Mouse (Mus musculus) spleen, postnatal 14 days (tissue): ENCODE results near the gene Fbxo27.

Experiments
- DNase-seq, 2 experiments: peaks; one replicate each; pipeline ENCODE4 v3.0.0; 2021 to 2022; ENCODE audit warnings: low spot score in 2 of 2

Fbxo27 gene

DNA sequence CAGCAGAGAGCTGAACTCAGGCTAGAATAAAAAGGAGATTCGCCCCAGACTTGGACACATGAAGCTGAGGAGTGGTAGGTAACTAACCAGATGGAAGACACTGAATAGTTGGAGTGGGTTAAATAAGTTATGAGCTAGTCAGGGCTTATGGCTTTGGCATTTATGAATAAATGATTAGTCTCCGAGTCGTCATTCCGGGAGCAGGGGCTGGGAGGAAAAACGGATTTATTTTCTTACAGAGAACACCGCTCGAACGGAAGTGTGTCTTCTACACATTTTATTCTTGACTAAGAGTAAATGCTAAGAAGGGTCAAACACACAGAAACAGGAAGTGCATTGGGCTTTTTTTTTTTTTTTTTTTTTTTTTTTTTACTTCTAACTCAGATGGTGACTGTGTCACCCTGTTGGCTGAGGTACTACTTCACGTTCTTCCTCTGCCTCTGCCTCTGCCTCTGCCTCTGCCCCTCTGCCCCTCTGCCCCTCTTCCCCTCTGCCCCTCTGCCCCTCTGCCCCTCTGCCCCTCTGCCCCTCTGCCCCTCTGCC is 10.0 kb downstream of the Fbxo27 start:
- no peak for DNase-seq

DNA sequence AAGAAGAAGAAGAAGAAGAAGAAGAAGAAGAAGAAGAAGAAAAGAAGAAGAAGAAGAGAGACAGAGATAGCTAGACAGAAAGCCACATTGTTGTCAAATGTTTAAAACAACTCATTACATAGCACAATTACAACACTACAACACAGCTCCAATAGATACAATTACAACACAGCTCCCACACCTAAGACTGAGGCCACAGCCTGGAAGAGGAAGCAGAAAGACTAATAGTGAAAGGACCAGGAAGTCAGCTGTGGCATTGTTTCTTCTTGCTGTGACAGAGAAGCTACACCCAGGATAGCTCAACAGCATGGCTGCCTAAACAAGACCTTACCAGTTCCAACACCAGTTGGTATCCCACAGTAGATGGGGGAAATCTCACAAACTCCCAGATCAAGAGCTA is 16.8 kb downstream of the Fbxo27 start:
- DNase-seq, result no peak

DNA sequence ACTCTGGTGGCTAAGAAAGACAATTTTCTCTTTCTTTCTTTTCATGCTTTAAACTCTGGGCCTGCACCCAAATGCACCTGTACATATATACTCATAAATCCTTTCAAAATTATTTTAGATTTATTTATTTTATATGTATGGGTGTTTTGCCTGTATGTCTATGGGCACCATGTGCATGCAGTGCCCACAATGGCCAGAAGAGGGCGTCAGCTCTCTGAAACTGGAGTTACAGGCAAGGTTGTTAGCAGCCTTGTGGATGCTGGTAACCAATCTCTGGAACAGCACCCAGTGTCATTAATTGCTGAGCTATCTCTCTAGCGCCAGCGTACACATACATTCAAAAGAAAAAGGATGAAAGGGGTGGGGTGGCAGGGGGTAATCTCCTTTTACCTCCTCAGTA is 18.3 kb downstream of the Fbxo27 start:
- DNase-seq, result no peak

DNA sequence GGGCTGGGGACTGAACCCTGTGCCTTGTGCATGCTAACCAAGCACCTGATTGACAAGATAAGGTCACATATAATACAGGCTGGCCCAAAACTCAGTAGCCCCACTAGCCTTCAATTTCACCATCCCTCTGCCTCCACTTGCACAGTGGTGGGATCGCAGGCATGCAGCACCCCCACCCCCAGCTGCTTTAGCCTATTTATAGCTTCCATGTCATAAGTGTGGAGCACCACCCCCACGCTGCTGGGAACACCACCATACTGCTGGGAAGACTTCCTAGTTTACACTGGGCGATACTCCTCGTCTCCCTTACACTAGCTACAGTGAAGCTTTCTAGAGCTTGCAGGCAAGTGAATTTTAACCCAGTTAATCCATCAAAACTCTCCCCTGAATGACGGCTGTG is 22.0 kb downstream of the Fbxo27 start:
- DNase-seq, result no peak

DNA sequence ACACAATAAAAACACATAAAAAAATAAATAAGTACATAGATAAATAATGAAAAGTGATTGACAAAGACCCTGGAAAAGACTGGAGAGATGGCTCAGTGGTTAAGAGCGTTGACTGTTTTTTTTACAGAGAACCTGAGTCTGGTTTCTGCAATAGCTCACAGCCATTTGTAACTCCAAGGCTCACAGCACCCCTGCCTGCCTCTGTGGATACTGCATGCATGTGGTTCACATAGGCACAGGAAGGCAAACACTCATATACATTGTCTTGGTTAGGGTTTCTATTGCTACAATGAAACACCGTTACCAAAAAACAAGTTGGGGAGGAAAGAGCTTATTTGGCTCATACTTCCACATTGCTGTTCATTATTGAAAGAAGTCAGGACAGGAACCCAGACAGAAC is 22.9 kb downstream of the Fbxo27 start:
- no peak for DNase-seq

DNA sequence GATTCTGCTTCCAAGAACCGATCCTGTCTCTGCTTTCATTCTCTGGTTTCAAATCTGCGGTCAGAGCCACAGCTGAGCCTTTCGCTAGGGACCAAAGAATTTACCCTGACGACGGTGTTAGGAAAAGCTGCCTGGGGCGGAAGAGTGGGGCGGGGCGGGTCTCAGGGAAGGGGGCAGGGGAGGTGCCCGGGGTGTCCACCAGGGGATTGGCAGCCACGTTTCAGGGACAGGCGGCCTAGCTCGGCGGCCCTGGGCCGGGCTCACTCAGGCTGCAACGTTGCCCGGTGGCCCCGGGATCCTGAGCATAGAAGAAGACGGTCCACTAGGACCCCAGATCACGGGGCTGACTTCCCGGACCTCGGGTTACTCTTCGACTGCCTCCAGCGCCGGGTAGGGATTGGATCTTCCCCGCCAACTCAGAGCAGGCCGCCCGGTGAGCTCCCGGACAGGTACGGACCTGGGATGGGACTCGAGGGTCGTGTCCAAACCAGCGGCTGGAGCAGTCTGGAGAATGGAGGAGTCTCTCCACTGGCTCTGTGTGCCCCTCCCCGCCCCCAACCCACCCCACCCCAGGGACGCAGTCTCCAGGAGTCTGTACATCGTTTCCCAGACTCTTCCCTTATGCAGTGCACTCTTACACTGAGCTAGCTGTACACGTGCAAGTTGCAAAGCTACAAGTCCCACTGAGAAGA is 24.1 kb downstream of the Fbxo27 start, which contains the start of gene Fbxo17:
Gene Fbxo17 (plus strand): TSS at position 215 of the 692 bp plus-strand sequence.
- no peak for DNase-seq

DNA sequence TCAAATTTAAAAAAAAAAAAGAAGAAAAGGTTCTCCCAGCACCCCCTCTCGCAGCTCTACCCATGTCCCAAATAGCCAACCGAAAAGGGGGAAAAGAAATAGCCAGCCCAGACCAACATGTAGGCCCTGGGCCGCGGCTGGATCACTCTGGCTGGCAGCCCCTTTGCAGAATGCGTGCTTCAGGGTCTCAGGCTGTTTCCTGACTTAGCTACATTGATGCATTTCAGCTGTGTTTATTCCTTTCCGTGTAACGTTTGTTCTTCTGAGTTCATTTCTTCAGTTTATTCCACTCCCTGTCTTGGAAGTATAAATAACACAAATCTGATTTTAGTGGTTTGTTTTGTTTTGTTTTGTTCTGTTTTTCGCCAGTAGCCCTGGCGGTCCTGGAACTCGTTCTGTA is 25.1 kb downstream of the Fbxo27 start:
- no peak for DNase-seq

DNA sequence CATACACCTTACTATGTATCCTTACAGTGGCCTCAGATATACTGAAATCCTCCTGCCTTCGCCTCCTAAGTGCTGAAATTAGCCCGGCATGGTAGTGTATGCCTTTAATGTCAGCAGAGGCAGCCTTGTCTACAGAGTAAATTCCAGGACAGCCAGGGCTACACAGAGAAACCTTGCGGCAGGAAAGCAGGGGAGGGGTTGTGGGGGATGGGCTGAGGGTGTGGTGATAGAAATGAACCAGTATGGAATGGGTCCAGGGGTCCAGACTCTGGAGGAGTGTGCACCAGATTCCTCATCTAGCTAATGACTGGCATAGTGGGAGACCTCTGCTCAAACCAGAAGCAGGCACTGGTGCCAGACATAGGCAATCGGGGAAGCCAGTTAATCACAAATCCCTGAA is 26.5 kb downstream of the Fbxo27 start:
- DNase-seq, result no peak

DNA sequence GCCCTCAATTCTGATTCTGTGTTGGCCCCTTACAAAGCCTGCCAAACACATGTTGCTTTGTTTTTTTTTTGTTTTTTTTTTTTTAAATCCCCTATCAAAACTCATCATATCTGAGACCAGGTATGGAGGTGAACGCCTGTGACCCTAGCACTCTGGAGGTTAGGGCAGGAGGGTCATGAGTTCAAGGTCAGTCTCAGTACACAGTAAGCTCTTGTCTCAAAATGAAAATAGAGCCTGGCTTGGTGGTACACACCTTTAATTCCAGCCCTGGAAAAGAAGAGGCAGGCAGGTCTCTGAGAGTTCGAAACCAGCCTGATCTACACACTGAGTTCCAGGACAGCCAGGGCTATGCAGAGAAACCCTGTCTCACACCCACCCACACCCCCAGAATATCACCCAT is 27.0 kb downstream of the Fbxo27 start:
- DNase-seq, result no peak

DNA sequence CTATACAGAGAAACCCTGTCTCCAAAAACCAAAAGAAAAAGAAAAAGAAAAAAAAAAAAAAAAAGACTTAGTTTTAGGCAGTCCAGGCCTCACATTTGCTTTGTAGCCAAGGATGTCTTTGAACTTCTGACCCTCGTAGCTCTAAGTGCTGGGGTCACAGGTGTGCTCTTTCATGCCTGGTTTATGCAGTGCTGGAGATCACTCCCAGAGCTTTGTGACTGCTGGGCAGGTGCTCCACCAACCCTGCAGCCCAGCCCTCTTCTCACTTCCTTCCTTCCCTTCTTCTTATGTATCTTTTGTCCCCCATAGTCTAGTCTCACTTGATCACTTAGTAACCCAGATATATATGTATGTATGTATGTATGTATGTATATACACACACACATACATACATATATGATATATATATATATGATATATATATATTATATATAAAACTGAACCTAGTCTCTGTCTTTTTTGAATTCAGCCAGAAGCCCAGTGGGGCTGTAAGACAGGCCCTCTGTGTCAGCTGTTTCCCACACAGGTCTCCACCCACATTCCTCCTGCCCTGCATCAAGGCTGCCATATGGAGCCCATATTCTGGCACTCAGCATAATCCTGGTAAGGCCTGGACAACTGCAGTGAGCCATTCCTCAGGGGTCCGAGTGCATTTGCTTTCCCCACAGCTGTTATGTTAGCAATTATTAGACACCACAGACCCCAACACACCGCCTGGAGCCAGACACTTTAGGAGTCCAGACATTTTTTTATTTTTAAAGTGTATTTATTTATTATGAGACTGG is 28.3 kb downstream of the Fbxo27 start:
- no peak for DNase-seq

DNA sequence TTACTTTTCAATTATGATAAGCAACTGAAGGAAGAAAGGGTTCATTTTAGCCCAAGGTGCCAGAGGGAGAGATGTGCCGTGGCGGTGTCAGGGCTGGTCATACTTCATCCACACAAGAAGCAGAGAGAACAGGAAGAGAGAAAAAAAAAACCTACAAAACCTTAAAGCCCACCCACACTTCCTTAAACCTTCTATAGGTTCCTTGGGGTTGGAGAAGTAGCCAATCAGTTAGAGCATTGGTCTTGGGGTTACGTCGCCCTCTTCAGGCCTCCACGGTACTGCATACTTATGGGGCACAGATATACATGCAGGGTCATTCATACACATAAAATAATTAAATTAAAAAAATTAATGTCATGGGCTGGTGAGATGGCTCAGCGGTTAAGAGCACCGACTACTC is 29.4 kb downstream of the Fbxo27 start:
- DNase-seq, result no peak

DNA sequence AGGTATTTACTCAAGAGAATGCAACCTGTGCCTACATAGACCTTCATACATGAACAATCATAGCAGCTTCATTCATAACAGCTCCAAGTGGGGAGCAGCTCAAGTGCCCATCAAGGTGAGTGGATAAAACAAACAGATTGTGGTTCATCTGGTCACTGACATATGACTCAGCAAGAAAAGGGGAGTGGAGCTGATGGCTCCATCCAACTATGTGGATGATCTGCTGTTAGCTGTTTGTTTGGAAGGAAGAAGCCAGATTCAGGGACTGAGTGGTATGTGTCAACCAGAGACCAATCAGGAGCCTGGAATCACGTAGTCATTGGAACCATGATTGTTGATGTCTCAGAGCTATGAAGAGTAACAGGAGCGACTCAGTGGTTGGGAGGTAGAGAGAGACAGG is 32.0 kb downstream of the Fbxo27 start:
- DNase-seq, result no peak

DNA sequence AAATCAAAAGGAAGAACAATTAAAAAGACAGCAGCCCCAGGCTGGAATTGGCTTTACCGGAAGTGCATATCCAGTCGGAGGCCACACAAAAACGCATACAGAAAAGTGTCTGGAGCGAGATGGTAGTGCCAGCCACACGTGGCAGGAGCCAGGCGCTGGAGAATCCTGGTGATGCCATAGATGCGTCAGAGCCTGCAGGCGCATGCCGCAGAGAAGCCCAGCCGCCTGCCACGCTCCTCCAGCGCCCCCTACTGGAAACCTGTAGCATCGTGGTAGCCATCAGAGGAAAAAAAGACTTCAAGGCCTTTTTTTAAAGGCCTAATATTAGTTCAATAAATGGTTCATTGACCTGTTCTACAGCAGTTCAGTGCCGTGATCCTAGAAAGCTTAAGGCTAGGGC is 34.0 kb downstream of the Fbxo27 start:
- DNase-seq, result peak; percentile 39 to 65

DNA sequence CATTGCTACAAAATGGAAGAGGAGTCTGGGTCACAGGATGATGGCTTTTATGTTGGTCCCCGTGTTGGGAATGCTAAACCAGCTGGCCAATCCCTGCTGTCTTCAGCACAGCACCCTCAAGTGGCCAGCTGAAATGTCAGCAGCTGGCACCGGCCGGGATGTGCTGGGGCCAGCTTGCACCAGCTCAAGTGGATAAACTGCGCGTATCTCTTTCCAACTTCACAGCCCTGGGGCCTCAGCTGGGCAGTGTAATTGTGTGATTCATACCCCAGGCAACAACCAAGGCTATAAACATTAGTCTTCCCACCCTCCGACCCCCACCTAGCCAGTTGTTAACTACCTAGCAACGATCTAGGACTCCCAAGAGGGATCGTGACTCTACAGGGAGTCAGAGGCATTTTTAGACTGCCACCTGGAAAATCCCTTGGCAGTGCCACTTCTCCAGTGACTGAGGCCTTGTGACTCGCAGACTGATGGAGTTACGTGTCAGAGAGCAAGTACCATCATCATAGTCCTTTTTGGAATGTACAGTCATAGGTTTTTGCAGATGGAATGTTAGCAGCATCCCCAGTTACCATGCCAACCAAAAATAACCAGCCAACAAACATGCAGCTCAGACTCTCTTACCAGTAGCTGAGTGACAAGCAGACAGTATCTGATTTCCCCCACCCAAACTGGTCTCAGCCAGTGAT is 35.1 kb downstream of the Fbxo27 start:
- DNase-seq, result no peak

DNA sequence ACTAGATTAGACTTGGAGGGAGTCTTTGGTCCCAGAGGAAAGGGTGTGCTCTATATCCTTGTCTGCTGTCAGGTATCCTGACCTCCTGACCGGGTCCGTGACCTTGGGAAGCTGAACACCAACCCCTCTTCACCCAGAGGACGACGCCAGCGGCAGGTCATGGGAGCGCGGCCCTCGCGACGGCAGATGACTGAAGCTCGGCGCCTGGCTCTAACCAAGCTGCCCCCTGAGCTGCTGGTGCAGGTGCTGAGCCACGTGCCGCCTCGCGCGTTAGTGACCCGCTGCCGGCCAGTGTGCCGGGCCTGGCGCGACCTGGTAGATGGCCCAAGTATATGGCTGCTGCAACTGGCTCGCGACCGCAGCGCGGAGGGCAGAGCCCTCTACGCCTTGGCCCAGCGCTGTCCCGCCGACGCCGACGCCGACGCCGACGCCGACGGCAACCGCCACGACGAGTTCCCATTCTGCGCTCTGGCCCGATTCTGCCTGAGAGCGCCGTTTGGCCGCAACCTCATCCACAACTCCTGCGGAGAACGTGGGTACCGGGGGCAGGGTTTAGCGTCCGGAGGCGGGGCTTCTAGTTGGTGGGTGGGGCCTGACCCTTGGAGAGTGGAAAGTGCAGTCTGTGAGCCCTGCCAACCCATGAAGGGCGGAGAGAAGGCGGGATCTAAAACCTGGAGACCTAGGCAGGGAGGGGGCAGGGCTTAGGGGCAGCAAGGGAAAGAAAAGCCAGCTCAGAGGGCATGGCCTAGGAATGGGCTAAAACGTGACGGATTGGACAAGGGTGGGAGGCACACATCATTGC is 39.9 kb downstream of the Fbxo27 start:
- peak; percentile 56 to 60 for DNase-seq

DNA sequence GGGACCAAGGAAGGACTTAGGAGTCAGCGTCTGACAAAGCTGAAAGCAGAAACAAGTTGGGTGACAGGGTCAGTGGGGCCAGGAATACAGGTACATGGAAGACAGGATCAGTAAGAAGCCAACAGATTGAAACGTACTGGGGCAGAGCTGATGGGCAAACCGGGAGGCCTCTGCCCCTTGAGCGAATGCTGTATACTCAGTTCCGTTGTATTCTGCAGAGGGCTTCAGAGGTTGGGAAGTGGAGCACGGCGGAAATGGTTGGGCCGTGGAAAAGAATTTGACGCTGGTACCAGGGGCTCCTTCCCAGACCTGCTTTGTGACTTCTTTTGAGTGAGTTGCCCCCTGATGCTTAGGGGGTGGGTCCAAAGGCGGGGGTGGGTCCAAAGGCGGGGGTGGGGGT is 40.6 kb downstream of the Fbxo27 start:
- DNase-seq, result no peak

DNA sequence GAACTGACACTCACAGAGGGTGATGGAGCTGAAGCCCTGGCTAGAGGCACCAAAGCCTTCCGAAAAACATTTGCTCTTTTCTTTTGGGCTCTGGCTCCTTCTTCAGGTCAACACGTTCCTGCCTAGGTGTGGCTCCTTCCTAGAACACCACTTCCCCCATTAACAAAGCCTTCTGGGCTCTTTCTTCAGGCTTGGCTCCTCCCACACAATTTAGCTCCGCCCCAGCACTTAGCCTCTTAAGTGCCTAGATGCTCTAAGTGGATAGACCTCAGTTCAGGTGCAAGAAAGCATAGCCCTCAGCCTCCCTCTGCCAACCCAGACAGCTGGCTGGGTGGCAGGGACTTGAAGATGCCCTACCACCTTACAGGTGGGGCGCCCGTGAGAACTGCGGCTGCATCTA is 43.1 kb downstream of the Fbxo27 start:
- DNase-seq, result no peak

DNA sequence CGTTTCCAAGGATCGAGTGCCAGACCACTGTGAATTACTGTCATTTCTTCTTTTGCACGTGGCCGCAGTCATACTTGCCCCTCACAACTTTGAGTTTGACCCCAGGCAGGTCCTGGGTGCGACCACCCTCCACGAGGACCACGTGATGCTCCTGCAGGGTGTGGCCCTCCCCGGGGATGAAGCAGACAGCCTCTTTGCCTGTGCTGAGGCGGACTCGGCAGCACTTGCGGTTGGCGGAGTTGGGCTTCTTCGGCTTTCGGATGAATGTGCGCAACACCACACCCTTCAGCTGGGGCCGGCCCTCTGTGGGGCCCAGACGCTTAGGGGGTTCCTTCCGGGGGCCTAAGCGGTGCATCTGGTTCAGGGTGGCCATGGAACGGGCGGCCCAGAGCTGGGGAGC is 47.2 kb downstream of the Fbxo27 start:
- DNase-seq, result no peak

DNA sequence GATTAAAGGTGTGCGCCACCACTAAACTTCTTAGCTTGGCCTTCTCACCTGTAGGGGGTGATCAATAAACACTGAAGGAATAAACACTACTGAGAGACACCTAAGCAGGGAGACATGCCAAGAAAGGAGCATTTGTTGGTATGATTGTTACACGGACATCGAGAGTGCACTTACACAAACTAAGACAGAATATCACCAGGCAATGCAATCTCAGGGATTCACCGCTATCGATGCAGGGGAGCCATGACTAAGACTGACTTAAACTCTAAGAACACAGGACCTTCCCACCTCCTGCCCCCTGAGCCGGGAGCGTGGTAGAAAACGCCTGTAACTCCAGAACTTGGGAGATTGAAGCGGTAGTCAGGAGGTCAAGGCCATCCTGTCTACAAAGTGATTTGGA is 48.3 kb downstream of the Fbxo27 start:
- DNase-seq, result no peak

DNA sequence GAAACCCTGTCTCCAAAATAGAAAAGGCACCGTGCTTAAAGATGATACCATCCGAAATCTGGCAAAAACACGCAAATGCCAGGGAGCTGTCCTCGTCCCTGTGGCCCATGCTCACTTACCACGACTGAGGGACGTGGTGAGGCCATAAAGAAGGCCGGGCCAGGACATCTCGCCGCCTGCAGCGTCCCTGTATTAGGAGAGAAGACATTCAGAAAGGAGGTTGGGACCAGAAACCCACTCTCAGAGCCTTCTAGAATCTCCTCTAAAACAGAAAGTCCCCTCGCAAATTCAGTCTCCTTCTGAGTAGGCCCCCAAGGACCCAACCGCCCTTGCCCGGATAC is 48.7 kb downstream of the Fbxo27 start:
- DNase-seq, result no peak

DNA sequence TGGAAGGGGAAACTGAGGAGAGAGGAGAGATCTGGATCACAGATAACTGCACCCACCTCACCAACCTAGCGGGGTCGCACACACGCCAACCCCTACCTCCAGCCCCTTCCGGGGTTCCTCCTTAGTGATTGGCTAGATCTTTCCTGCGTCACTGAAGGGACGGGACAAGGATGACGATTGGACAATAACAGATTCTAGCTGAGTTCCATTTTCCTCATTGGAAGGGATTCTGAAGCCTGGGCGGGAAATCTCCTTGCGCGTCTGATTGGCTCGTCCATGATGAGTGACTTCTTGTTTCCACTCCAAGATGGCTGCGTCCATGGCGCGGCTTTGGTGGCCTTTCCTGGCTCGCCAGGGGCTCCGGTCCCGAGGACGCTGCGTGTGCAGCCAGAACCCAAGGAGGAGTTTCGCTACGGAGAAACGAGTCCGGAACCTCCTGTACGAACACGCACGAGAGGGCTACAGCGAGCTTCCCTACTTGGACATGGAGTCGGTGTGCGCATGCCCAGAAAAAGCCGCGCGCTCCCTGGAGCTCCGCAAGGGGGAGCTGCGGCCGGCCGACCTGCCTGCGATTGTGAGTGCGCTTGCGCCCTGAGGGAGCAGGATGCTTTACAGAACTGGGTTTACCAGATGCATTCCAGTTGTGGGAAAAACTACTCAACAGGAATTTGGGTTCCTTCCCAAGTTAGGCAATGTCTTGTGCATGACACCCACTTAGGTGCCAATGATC is 49.2 kb downstream of the Fbxo27 start, which contains the start of the genes Mrps12 and Sars2:
Gene Mrps12 (minus strand): TSS at position 112 of the 730 bp plus-strand sequence.
Gene Sars2 (plus strand): TSS at position 284 of the 730 bp plus-strand sequence.
- DNase-seq, result peak; percentile 87 to 90
